Mouse (Mus musculus): ENCODE data around the gene Zfp932. TPM values are rescaled to one million over a fixed set of nuclear protein-coding genes. Genes with fewer than 3 reads are reported as not detected.
"Not testable (repeated sequence)": the region's sequence is repeated elsewhere in the genome, so short reads cannot be mapped to it uniquely, and the experiment has no call there.

Zfp932 gene
- 10.3 and 18.8 TPM in 2 replicates for polyA plus RNA-seq (2011; ENCODE audit: insufficient read length, low read depth, missing spikeins)

DNA sequence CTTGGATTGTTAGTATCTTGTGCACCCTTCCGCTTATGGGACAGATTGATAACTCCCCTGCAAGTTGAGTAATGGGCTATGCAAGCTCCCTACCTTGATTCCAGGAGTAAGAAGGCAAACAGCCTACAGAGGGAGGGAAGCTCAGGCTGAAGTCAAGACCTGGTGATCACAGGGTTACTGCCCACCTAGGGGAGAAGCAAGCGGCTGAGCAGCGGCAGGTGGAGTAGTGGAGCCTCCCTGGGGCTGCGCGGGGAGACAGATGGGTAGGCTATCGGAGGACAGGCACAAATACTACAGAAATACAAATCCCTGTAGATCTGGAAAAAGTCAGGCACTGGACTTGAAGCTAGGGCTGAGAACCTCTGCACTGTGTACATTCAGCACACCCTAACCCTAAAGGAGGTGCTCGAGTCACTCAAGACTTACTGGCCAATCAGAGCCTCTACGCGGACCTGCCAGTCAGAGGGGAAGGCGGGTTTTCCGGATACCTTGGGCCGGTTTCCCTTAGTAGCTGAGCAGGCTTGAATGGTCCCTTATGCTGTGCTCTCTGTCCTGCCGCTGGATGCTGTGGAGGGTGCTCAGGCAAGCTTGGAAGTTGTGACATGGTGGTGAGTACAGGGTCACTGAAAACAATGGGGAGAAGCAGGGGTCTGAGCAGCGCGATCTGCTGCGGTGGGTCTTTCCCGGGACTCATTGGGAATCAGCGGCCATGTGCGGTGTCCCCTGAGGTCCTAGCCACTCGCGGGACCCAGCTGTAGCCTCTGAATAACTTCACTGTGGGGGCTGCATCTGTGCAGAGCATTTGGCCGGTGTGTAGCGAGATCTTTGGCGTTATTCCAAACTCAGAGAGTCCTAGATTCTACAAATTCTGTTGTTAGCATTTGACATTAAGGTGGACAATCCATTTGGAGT, at the start of gene Zfp932:
Gene Zfp932, plus strand, starts transcription at position 496 of the 912 bp plus-strand sequence.
- H3K27ac ChIP-seq (ENCODE audit: insufficient read depth, low read length); H3K4me3 ChIP-seq (ENCODE audit: insufficient read depth, low read length); H3K4me1 ChIP-seq (ENCODE audit: control insufficient read depth, insufficient read depth, low read length): not testable (repeated sequence)

GRCm38 (mm10) chr5:109950281-109950680, 46.0 kb upstream of the Zfp932 start:
- no peaks in the 10 kb centered on the region for H3K4me1 ChIP-seq (ENCODE audit: control insufficient read depth, insufficient read depth, low read length)
- no peak overlapping the region for H3K4me3 ChIP-seq (ENCODE audit: insufficient read depth, low read length)
- TF ChIP-seq CTCF (IDR thresholded peaks at IDR 0.05; ENCODE audit: borderline replicate concordance, insufficient read depth, low read length) (no peak), POLR2A (IDR thresholded peaks at IDR 0.05; ENCODE audit: low read depth, low read length) (no peak)
- H3K27ac ChIP-seq (ENCODE audit: insufficient read depth, low read length), result no peak overlapping the region

GRCm38 (mm10) chr5:109980743-109981142, 15.6 kb upstream of the Zfp932 start:
- not testable (repeated sequence) for H3K4me3 ChIP-seq (ENCODE audit: insufficient read depth, low read length); H3K27ac ChIP-seq (ENCODE audit: insufficient read depth, low read length); H3K4me1 ChIP-seq (ENCODE audit: control insufficient read depth, insufficient read depth, low read length)

DNA sequence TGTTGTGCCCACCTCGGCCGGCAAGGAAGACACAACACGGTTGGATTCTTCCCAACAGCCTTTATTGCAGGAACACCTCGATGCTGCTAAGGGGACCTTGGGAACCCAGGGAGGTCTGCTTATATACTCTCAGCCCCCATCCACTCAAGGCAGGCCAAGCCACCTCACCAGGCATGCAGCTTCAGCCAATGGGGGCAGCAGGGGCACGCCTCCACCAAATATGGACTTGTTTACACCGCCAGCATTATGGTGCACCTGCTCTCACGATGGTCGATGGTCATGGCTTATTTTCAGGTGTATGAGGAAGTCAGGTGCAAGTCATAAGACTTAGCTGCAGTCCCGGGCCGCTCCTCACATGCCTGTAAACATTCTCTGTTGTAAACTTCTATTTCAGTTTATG, 860 bp upstream of the Zfp932 start:
- H3K4me1 ChIP-seq (ENCODE audit: control insufficient read depth, insufficient read depth, low read length); H3K4me3 ChIP-seq (ENCODE audit: insufficient read depth, low read length); H3K27ac ChIP-seq (ENCODE audit: insufficient read depth, low read length): not testable (repeated sequence)

DNA sequence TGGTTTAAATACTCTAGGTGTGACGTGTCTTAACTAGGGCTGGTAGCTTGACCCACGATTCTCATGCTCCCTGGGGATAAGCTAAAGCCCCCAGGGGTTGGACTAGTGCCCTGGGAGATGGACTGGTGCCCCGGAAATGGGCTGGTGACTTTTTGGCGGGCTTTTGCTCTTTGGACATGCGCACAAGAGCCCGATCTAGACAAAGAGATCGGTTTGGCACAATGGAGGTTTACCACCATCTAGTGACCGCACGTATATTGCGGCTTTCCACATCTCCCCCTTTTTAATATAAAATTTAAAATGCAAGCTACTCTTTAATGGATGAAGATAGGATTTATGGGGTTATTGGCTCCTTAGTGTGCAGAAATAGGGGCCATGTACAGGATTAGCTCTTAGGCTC, 19.5 kb downstream of the Zfp932 start:
- H3K4me1 ChIP-seq (ENCODE audit: control insufficient read depth, insufficient read depth, low read length), result not testable (repeated sequence)

DNA sequence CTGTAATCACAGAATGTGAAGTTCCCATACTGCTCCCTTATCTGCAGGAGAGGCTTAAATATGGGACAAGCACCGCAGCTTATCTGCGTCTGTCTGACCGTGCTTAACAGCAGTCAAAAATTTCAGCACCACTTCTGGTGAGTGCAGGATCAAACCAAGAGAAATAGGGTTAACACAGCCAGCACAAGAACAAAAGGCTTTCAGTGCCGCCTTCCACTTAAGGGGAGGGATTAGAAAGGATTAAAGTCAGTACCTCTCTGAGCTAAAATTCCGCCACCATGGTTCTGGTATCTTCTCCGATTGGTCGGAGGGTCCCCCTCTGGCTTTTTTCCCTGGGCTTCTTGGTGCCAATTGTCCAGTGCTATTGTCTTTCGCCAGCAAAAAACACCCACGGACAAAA, 27.0 kb downstream of the Zfp932 start:
- TF ChIP-seq CTCF (IDR thresholded peaks at IDR 0.05; ENCODE audit: borderline replicate concordance, insufficient read depth, low read length) (no peak), POLR2A (IDR thresholded peaks at IDR 0.05; ENCODE audit: low read depth, low read length) (no peak)
- no peaks in the 10 kb centered on the region for H3K4me1 ChIP-seq (ENCODE audit: control insufficient read depth, insufficient read depth, low read length)
- H3K27ac ChIP-seq (ENCODE audit: insufficient read depth, low read length), result no peak overlapping the region
- H3K4me3 ChIP-seq (ENCODE audit: insufficient read depth, low read length), result no peak overlapping the region

More for the DNA sequence above, 19.5 kb downstream of the Zfp932 start:
- H3K27ac ChIP-seq (ENCODE audit: insufficient read depth, low read length); H3K4me3 ChIP-seq (ENCODE audit: insufficient read depth, low read length): not testable (repeated sequence)

- not testable (repeated sequence) for H3K4me1 ChIP-seq (ENCODE audit: control insufficient read depth, insufficient read depth, low read length); H3K4me3 ChIP-seq (ENCODE audit: insufficient read depth, low read length); H3K27ac ChIP-seq (ENCODE audit: insufficient read depth, low read length)
Measured at GRCm38 (mm10) chr5:110023694-110024427, 27.5 kb downstream of the Zfp932 start.

DNA sequence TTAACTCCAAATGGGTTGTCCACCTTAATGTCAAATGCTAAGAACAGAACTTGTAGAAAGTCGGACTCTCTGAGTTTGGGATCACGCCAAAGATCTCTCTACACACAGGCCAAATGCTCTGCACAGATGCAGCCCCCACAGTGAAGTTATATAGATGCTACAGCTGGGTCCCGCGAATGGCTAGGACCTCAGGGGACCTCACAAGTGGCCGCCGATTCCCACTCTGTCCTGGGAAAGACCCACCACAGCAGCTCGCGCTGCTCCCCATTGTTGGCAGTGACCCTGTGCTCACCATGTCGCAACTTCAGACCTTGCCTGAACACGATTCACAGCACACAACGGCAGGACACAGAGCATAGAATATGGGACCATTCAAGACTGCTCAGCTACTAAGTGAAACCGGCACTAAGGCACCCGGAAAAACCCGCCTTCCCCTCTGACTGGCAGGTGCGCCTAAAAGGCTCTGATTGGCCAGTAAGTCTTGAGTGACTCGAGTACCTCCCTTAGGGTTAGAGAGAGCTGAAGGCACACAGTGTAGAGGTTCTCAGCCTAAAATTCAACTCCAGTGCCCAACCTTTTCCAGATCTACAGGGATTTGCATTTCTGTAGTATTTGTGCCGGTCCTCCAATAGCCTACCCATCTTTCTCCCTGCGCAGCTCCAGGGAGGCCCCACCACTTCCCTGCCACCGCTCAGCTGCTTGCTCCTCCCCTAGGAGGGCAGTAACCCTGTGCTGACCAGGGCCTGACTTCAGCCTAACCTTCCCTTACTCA, 61.5 kb downstream of the Zfp932 start:
- peak overlapping the region; percentile 68 for H3K27ac ChIP-seq (ENCODE audit: insufficient read depth, low read length)
- peak overlapping the region; percentile 64 for H3K4me3 ChIP-seq (ENCODE audit: insufficient read depth, low read length)
- TF ChIP-seq POLR2A (IDR thresholded peaks at IDR 0.05; ENCODE audit: low read depth, low read length), result peak; percentile 78
- no peak for TF ChIP-seq CTCF (IDR thresholded peaks at IDR 0.05; ENCODE audit: borderline replicate concordance, insufficient read depth, low read length)
- H3K4me1 ChIP-seq (ENCODE audit: control insufficient read depth, insufficient read depth, low read length), result no peaks in the 10 kb centered on the region

Other genes with a start within 250 kb of the Zfp932 start
- gene 4930522L14Rik, start 244.6 kb upstream of the Zfp932 start, polyA plus RNA-seq (2011; ENCODE audit: insufficient read length, low read depth, missing spikeins), result 9.3 and 14.9 TPM in 2 replicates
- 1.2 and 6.8 TPM in 2 replicates for gene Gm15446, start 73.1 kb upstream of the Zfp932 start, polyA plus RNA-seq (2011; ENCODE audit: insufficient read length, low read depth, missing spikeins)
- gene Gm17655, start 76.0 kb downstream of the Zfp932 start, polyA plus RNA-seq (2011; ENCODE audit: insufficient read length, low read depth, missing spikeins), result 6.5 and 6.8 TPM in 2 replicates
- gene Gm35315, start 97.9 kb downstream of the Zfp932 start, polyA plus RNA-seq (2011; ENCODE audit: insufficient read length, low read depth, missing spikeins), result 1.4 and 1.9 TPM in 2 replicates
- 0.28 and 0.87 TPM in 2 replicates for gene Plcxd1, start 103.4 kb downstream of the Zfp932 start, polyA plus RNA-seq (2011; ENCODE audit: insufficient read length, low read depth, missing spikeins)
- 21.4 and 24.7 TPM in 2 replicates for gene Gtpbp6, start 111.7 kb downstream of the Zfp932 start, polyA plus RNA-seq (2011; ENCODE audit: insufficient read length, low read depth, missing spikeins)
- gene Zfp605, start 113.6 kb downstream of the Zfp932 start, polyA plus RNA-seq (2011; ENCODE audit: insufficient read length, low read depth, missing spikeins), result 8.3 and 9.4 TPM in 2 replicates
- gene Chfr, start 139.3 kb downstream of the Zfp932 start, polyA plus RNA-seq (2011; ENCODE audit: insufficient read length, low read depth, missing spikeins), result 35.8 and 38.1 TPM in 2 replicates
- gene Golga3, start 180.2 kb downstream of the Zfp932 start, polyA plus RNA-seq (2011; ENCODE audit: insufficient read length, low read depth, missing spikeins), result 49.2 and 54.9 TPM in 2 replicates
- gene Ankle2, start 234.5 kb downstream of the Zfp932 start, polyA plus RNA-seq (2011; ENCODE audit: insufficient read length, low read depth, missing spikeins), result 37.2 and 37.3 TPM in 2 replicates